Mouse (Mus musculus): ENCODE measurements around the gene 1700012B07Rik.

The 1700012B07Rik gene

GRCm38 (mm10) chr11:109846343-109846742 is 18.5 kb upstream of the 1700012B07Rik start:
- no peak for DNase-seq (ENCODE audit: low read depth)

GRCm38 (mm10) chr11:109845601-109846000 is 17.8 kb upstream of the 1700012B07Rik start:
- DNase-seq (ENCODE audit: low read depth), result no peak

DNA sequence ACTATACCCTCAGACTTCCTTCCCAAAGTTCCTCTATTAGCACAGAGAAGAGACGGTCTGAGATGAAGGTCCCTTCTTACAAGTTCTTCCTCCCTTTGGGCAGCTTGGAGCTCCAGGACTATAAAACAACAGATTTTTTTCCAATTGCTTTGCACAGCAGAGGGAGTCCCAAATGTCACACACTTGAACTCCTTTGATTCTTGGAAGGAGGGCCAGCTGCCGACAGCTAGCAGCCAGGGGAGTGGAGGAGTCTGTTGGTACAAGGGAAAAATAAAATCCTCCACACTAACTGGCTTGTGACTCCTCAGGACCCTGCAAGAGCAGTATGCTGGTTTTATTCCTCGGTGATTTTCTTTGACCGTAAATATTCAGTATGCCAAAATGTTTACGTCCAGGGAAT is 16.6 kb upstream of the 1700012B07Rik start:
- no peak for DNase-seq (ENCODE audit: low read depth)

GRCm38 (mm10) chr11:109830368-109830767 is 2.5 kb upstream of the 1700012B07Rik start:
- DNase-seq (ENCODE audit: low read depth), result no peak

DNA sequence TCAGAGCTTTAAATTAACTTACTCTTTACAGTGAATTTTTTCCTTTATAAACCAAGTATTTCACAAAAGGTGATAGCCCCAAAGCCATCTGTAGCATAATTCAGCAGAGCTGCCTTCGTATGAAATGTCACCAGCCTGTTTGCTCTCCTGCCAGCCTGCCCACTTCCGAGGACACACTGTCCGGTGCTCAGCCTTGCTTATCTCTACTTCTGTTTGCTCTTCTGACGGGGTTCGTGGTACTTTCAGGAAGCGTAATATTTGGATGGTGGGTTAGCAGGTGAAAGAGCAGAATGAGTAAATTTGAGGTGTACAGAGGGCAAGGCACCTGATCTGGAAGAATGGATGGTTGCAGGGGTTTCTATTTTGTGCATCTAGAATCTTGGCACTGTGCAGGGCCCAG is 5.6 kb downstream of the 1700012B07Rik start:
- DNase-seq (ENCODE audit: low read depth), result no peak

- no peak for DNase-seq (ENCODE audit: low read depth)
Measured at GRCm38 (mm10) chr11:109817405-109817804, 10.4 kb downstream of the 1700012B07Rik start.

- DNase-seq (ENCODE audit: low read depth), result no peak
Measured at GRCm38 (mm10) chr11:109816911-109817310, 10.9 kb downstream of the 1700012B07Rik start.

- no peak for DNase-seq (ENCODE audit: low read depth)
Measured at GRCm38 (mm10) chr11:109811721-109812120, 16.1 kb downstream of the 1700012B07Rik start.

DNA sequence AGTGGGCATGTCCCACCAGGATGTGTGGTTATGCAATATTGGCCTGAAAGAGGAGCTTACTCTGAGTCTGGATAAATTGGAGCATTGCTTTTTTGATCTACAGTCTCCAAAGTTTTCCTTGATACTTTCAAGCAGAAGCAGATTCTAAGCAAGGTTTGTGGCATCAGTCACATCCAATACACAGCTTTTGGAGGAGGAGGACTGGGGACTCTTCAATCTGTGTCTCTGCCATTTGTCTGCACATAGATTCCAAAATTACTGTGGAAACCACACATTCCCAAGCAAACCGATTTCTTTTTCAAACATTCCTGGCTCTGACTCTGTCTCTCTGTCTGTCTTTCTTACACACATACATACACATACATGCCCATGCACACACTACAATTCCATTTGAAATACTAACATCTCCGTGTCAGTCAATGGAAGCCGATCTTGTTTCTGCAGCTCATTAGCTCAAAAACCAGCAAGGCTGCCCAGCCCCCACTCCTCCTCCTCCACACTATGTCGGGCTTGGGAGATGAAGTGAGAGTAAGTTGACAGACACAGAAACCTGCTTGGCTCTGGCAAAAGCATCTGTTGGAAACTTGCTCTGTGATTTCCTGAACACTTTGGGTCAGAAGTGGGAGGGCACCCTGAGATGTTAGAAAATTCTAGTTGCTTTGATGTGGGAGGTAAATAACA is 18.5 kb downstream of the 1700012B07Rik start:
- DNase-seq (ENCODE audit: low read depth), result no peak

- DNase-seq (ENCODE audit: low read depth), result no peak
Measured at GRCm38 (mm10) chr11:109801515-109801914, 26.3 kb downstream of the 1700012B07Rik start.

DNA sequence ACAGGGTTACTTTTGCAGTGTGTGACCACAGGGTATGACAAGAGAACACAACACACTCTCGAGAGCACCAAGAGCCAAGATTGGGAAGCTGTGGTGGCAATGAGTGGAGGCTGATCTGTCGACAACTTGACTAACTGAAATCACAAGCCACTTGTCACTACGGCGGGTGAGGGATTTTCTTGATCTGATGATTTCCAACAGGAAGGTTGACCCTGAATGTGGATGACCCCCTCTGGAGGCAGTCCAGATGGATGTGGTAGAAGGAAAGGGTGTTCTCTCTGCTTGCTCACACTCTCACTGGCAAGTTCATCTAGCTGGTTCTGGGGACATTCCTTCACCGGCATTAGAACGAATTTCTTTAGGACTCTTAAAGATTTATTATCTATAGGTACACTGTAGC is 30.3 kb downstream of the 1700012B07Rik start:
- DNase-seq (ENCODE audit: low read depth), result no peak

- DNase-seq (ENCODE audit: low read depth), result no peak
Measured at GRCm38 (mm10) chr11:109795536-109795935, 32.3 kb downstream of the 1700012B07Rik start.

GRCm38 (mm10) chr11:109793578-109793977 is 34.3 kb downstream of the 1700012B07Rik start:
- no peak for DNase-seq (ENCODE audit: low read depth)

GRCm38 (mm10) chr11:109792401-109792997 is 35.3 kb downstream of the 1700012B07Rik start:
- no peak for DNase-seq (ENCODE audit: low read depth)

DNA sequence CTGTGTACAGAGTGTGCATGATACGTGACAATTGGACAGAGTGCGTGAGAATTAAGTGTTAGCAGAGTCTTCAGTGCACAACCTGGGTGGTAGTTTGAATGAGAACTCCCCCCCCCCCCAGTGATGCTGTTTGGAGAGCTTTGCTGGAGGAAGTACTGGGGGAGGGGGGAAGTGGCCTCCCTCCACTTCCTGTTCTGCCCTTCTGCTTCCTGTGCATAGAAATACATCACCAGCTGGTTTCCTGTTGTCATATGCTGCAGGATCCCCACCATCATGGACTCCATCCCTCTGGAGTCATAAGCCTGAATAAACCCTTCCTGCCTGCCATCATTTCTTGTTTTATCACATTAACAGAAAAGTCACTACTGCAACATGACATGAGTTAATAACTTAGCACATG is 35.9 kb downstream of the 1700012B07Rik start:
- DNase-seq (ENCODE audit: low read depth), result no peak

- DNase-seq (ENCODE audit: low read depth), result no peak
Measured at GRCm38 (mm10) chr11:109790221-109790620, 37.6 kb downstream of the 1700012B07Rik start.

DNA sequence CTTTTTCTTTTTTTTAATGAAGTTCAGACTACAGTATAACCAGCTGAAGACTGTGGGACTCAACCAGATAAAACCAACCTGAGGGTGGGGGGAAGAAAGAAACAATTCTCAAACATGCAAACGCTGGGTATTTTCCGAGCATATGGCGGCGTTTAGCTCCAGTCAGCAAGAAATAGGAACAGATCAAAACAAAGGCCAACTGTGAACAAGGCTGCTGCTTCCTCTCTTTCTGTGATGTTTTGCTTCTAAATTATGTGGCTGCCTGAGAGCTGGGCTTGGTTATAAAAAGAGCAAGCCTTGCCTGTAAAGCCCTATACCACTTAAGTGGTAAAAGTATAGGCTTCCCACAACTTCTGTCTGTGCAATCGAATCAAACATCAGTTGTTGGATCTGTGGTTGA is 42.5 kb downstream of the 1700012B07Rik start:
- no peak for DNase-seq (ENCODE audit: low read depth)

DNA sequence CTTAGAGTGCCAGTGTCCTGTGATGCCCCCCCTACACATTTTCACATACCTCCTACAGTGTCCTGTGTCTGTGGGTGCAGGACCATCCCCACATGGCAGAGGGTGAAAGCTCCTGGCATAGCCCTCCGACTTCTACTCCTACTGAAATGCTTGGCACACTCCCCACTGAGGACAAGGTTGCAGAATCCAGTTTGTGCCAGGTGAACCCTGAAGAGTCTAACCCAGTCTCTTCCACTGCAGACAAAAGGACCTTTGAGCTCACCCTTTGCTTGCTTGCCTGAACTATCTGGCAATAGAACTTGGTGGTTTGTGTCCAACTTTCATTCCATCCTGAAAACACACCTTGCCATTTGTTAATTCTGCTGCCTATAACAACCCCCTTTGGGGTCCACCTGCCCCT is 56.5 kb downstream of the 1700012B07Rik start:
- no peak for DNase-seq (ENCODE audit: low read depth)

DNA sequence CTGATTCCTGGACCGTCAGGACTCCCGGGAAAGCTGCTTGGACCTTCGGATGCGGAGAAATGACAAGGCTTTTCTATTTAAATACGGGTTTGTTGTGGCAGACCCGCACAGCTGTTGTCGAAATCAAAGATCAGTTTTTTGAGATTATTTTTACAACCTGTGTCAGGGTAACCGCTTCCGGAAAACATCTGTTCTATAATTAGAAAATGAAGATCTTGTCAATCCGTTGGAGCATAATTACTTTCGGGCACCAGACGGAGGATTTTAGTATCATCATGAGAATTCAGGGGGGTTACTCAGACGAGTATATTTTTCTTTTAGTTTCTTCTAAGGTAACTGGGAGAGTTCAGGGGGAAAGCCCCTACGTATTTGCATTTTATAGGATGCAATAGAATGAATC is 57.7 kb downstream of the 1700012B07Rik start:
- no peak for DNase-seq (ENCODE audit: low read depth)

GRCm38 (mm10) chr11:109769091-109769490 is 58.8 kb downstream of the 1700012B07Rik start:
- no peak for DNase-seq (ENCODE audit: low read depth)

GRCm38 (mm10) chr11:109760063-109760462 is 67.8 kb downstream of the 1700012B07Rik start:
- no peak for DNase-seq (ENCODE audit: low read depth)

DNA sequence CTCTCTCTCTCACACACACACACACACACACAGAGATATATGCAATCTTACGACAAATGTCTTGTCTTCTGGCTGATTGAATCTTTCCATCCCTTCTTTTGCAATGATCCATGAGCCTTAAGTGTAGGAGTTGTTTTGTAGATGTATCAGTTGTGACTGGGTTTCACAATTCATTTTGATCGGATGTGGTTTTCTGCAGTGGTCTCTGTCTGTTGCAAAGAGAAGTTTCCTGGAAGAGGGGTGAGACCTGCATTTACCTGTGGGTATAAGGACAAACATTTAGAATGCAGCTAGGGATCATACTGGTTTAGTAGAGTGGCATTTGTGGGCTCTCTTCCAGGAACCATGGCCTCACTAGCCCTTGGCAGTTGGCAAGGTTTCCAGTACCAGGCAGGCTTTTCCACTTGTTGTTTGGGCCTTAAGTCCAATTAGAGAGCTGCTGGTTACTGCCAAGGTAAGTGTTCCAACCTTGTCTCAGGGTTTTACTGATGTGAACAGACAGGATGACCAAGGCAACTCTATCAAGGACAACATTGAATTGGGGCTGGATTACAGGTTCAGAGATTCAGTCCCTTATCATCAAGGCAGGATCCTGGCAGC is 69.1 kb downstream of the 1700012B07Rik start:
- no peak for DNase-seq (ENCODE audit: low read depth)

DNA sequence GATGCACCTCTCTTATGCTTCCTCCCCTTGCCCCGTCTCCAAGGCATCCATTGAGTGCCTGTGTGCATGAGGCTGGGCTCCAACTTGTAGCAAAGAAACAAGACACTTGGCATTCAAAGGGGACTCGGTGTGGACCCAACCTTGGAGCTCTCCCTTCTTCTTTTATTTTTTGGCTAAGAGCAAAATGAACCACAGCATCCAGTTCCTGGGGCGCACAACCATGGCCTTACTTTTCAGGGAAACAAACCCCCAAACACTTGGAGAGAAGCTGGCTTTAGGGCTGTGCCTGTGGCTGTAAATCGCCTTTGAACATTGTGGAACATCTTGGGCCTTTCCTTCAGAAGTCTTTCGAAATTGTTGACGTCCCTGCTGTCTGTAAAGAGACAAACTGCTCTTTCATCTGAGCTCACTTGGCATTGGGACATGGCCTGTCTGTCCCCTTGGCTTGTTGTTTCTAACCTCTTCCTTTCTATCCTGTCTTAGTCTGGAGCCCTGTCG is 73.7 kb downstream of the 1700012B07Rik start:
- DNase-seq (ENCODE audit: low read depth), result no peak

Data from c-Kit-positive CD71-positive TER-119-negative erythroid progenitor cells, embryonic 14.5 days (primary cell).